Mouse (Mus musculus) forebrain, postnatal 0 days (tissue): Measurements from ENCODE around the gene Cby3. TPM values are rescaled to one million over a fixed set of nuclear protein-coding genes. Genes with fewer than 3 reads are reported as not detected.

ENCODE experiments used
- ATAC-seq: fragments of 200-750 bp; cut with Nextera tagmentation; 2 replicates; pipeline ENCODE4 v1.8.0; 2017; ENCODE audit warnings: mild to moderate bottlenecking, moderate library complexity
- DNase-seq: peaks from one replicate; pipeline ENCODE4 v3.0.0-alpha.2; 2015
- H3K27ac ChIP-seq: fragments of 300-500 bp; sonication (generic); 2 replicates; pipeline ENCODE4 v1.5.1; 2014; ENCODE audit warnings: low read depth, mild to moderate bottlenecking, antibody characterized with exemption, low read length, moderate library complexity, mixed read lengths
- H3K27me3 ChIP-seq: fragments of 300-500 bp; sonication (generic); 2 replicates; pipeline ENCODE4 v1.6.1; 2014; ENCODE audit warnings: mild to moderate bottlenecking, low read length, mixed read lengths; ENCODE audit not compliant: insufficient read depth
- H3K36me3 ChIP-seq: fragments of 300-500 bp; sonication (generic); 2 replicates; pipeline ENCODE4 v1.6.1; 2014; ENCODE audit warnings: mild to moderate bottlenecking, moderate library complexity; ENCODE audit not compliant: insufficient read depth
- H3K4me1 ChIP-seq: fragments of 300-500 bp; sonication (generic); 2 replicates; pipeline ENCODE4 v1.6.1; 2014; ENCODE audit warnings: antibody characterized with exemption; ENCODE audit not compliant: insufficient read depth
- H3K4me2 ChIP-seq: fragments of 300-500 bp; sonication (generic); 2 replicates; pipeline ENCODE4 v1.6.1; 2014; ENCODE audit warnings: low read depth, mild to moderate bottlenecking, moderate library complexity
- H3K4me3 ChIP-seq: fragments of 300-500 bp; sonication (generic); 2 replicates; pipeline ENCODE4 v1.5.1; 2014; ENCODE audit warnings: low read depth, low read length, mixed read lengths
- H3K9ac ChIP-seq: fragments of 300-500 bp; sonication (generic); 2 replicates; pipeline ENCODE4 v1.6.1; 2014; ENCODE audit warnings: mild to moderate bottlenecking
- H3K9me3 ChIP-seq: fragments of 300-500 bp; sonication (generic); 2 replicates; pipeline ENCODE4 v1.6.1; 2016; ENCODE audit warnings: low read length
- CTCF ChIP-seq: sonication (generic); IDR thresholded peaks from 2 replicates; pipeline ENCODE4 v1.5.1; 2016; ENCODE audit warnings: antibody characterized with exemption, control low read depth, low read depth
- WGBS: fragments of 180-500 bp; shearing (Covaris S2); extraction: QIAGEN DNeasy Blood & Tissue Kit; methylation state at CpG from one replicate; pipeline ENCODE4 v1.1.7; 2014; 5-methylcytosine and 5-hydroxymethylcytosine counted together
- polyA plus RNA-seq: library from polyadenylated mRNA; unstranded; fragments of >200 nt; fragmentation: Nextera tagmentation; extraction: Ambion mirVana; gene quantifications from 2 replicates; pipeline ENCODE4 v1.2.1, GENCODE M21; 2015
- total RNA-seq: library from RNA; depleted of rRNA; stranded (reverse); fragments of >200 nt; gene quantifications from 2 replicates; pipeline ENCODE4 v1.2.3, GENCODE M21; 2014

The Cby3 gene
- total and polyA plus RNA-seq, 2 experiments from 2014 or later: 1.2 TPM; not detected in 1

- Histone ChIP-seq H3K27me3 (no peaks in the 10 kb centered on the region; the same call in 1 of the 2 replicates), H3K4me1 (peaks cover 9% of the 10 kb centered on the region), H3K9ac (peak overlapping the region; percentile 100), H3K36me3 (peaks cover 15% of the 10 kb centered on the region), H3K27ac (peak overlapping the region; percentile 100), H3K9me3 (no peaks in the 10 kb centered on the region), H3K4me2 (peak overlapping the region; percentile 75), H3K4me3 (peak overlapping the region; percentile 99)
- ATAC-seq (peak; percentile 82), DNase-seq (peak; percentile 86)
- 2% methylated on average over 62 of the region's 71 CpGs for WGBS
- peak; percentile 61 for TF ChIP-seq CTCF
Observed at GRCm38 (mm10) chr11:50377892-50378684, 23.8 kb downstream of the Cby3 start.

DNA sequence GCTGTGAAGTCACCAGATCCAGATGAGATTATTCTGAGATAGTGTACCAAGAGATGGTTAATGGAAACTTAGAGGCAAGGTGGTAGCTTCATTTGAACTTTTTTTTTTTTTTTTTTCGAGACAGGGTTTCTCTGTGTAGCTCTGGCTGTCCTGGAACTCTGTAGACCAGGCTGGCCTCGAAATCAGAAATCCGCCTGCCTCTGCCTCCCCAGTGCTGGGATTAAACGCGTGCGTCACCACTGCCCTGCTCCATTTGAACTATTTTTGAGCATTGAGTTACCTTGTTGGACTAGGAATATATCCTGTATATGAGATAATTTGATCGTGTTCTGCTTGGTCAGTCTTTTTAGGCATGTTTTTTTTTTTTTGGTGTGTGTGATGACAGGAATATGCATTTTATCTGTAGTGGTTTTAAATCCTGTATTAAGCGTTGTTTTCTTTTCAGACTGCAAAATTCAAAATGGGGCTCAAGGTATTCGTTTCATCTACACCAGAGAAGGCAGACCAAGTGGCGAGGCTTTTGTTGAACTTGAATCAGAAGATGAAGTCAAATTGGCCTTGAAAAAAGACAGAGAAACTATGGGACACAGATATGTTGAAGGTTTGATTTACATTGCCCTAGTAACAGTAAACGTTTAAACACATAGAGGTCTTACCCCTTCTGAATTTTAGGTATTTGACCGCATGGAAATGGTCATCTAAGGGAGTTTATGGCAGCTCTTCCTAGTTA is 24.9 kb downstream of the Cby3 start:
- no peak for TF ChIP-seq CTCF
- H3K4me1 ChIP-seq: peaks cover 9% of the 10 kb centered on the region
- H3K27ac ChIP-seq: no peak overlapping the region
- peak overlapping the region; percentile 100; the same call in 1 of the 2 replicates for H3K9ac ChIP-seq
- WGBS: 58% methylated on average over 12 of the region's 12 CpGs
- H3K36me3 ChIP-seq: peaks cover 20% of the 10 kb centered on the region
- DNase-seq (no peak), ATAC-seq (no peak)
- H3K4me2 ChIP-seq: peak overlapping the region; percentile 75
- H3K27me3 ChIP-seq: no peaks in the 10 kb centered on the region; the same call in 1 of the 2 replicates
- no peaks in the 10 kb centered on the region for H3K9me3 ChIP-seq
- peak overlapping the region; percentile 99 for H3K4me3 ChIP-seq

GRCm38 (mm10) chr11:50381311-50381710 is 27.0 kb downstream of the Cby3 start:
- Histone ChIP-seq H3K36me3 (peaks cover 33% of the 10 kb centered on the region), H3K27ac (no peak overlapping the region), H3K4me3 (peak overlapping the region; percentile 28), H3K9ac (no peak overlapping the region; the same call in 1 of the 2 replicates), H3K9me3 (no peaks in the 10 kb centered on the region), H3K4me1 (peaks cover 9% of the 10 kb centered on the region), H3K4me2 (peak overlapping the region; percentile 52), H3K27me3 (no peaks in the 10 kb centered on the region)
- no peak for ATAC-seq
- DNase-seq: no peak
- TF ChIP-seq CTCF: no peak
- 11% methylated on average over 4 of the region's 4 CpGs for WGBS

- Histone ChIP-seq H3K9me3 (no peaks in the 10 kb centered on the region), H3K9ac (no peak overlapping the region), H3K36me3 (peaks cover 74% of the 10 kb centered on the region), H3K4me1 (no peaks in the 10 kb centered on the region), H3K27ac (no peak overlapping the region), H3K4me2 (no peak overlapping the region), H3K4me3 (no peak overlapping the region), H3K27me3 (no peaks in the 10 kb centered on the region)
- ATAC-seq (peak; percentile 12; the same call in 1 of the 2 replicates), DNase-seq (peak; percentile 24)
- no peak for TF ChIP-seq CTCF
- WGBS: 72% methylated on average over 3 of the region's 3 CpGs
Observed at GRCm38 (mm10) chr11:50387167-50387679, 33.0 kb downstream of the Cby3 start.

DNA sequence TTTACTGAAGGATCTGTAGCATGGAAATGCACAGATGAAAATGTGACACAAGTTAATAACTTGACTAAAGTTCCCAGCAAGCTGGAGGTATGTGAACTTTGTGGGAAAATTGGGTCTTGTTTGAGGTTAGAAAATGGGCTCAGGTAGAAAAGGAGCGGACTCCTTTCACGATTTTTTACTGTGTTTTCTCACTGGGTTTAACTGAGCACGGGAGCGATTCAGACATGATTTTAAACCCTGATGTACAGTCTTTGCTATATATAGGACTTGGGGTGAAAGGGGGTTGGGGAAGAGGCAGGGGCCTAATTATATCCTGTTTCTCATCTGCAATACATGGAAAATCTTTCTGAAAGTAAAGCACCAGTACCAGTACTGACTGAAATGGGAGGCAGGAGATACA is 33.4 kb downstream of the Cby3 start:
- peaks cover 75% of the 10 kb centered on the region for H3K36me3 ChIP-seq

DNA sequence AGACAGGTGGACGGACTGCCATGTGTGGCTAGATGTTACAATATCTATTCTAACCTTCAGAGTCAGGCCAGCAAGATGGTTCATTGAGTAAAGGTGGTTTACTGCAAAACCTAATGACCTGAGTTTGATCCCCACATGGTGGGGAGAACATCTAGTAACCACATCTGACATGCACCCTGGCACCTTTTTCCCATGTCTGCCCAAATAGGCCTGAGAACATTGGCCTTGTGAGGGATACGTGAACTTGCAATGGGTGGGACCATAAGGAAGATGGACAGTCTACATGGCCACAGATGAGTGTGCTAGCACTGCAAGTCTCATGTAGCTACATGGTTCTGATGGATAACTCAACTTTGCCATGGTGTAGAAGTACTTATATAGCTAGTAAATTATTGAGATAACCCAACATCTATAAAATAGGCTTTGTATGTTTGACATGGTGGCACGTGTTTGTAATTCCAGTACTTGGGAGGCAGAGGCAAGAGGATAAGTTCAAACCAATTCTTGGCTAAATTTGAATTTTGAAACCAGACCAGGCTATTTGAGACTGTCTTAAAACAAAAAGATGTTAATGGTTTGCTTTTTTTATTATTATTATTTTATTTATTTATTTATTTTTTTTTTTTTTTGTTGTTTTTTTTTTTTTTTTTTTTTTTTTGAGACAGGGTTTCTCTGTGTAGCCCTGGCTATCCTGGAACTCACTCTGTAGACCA is 34.1 kb downstream of the Cby3 start:
- H3K36me3 ChIP-seq: peaks cover 76% of the 10 kb centered on the region

More for the DNA sequence above, 33.4 kb downstream of the Cby3 start:
- Histone ChIP-seq H3K9me3 (no peaks in the 10 kb centered on the region), H3K27ac (no peak overlapping the region), H3K4me2 (no peak overlapping the region), H3K4me1 (no peaks in the 10 kb centered on the region), H3K9ac (no peak overlapping the region), H3K27me3 (no peaks in the 10 kb centered on the region), H3K4me3 (no peak overlapping the region)
- ATAC-seq (peak; percentile 14; the same call in 1 of the 2 replicates), DNase-seq (peak; percentile 17)
- no peak for TF ChIP-seq CTCF
- WGBS: 87% methylated on average over 4 of the region's 4 CpGs

More for the DNA sequence above, 34.1 kb downstream of the Cby3 start:
- WGBS: 96% methylated on average over 3 of the region's 3 CpGs
- Histone ChIP-seq H3K4me2 (no peak overlapping the region), H3K9me3 (no peaks in the 10 kb centered on the region), H3K9ac (no peak overlapping the region), H3K27ac (no peak overlapping the region), H3K4me3 (no peak overlapping the region), H3K4me1 (no peaks in the 10 kb centered on the region), H3K27me3 (no peaks in the 10 kb centered on the region)
- no peak for TF ChIP-seq CTCF
- ATAC-seq: no peak
- no peak for DNase-seq
